ENCODE assay signal across 16 mouse cellular contexts in the genomic region with DNA sequence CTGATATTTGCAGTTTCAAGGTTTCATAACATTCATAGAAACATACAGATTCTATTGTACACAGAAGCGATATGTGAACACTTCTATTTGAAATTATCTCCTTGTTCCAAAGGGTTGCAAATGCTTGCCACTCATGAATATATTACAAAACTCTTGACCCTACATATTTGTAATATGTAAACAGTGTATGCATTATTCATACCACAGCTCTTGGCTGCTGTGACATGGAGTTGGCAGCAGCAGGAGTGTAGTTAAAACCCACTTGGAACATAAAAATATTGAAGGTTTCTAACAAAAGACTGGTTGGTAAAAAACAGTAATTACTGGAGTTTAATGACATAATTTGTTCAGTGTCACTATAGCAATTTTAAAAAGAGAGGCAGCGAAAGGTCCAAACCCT.
"Had no signal": no experiment of that assay in that cellular context is flagged by ENCODE, and none has a peak within 500 bp of the region (broad histone marks: within the 10 kb centered on the region; RNA-seq: fewer than 3 reads in every experiment).

No protein-coding gene starts in this region.

- ATAC-seq: liver, postnatal 0 days; midbrain, embryonic 13.5 days; midbrain, embryonic 15.5 days had no signal

- H3K4me3 ChIP-seq: liver, embryonic 13.5 days; liver, embryonic 15.5 days; megakaryocyte, embryonic 14.5 days; midbrain, embryonic 13.5 days; midbrain, embryonic 15.5 days; neural tube, embryonic 12.5 days; stomach, embryonic 15.5 days had no signal

- DNase-seq: liver; liver, embryonic 13.5 days; liver, postnatal 0 days; lung, postnatal 10 days; right cerebral cortex, postnatal 14 days; thymus, adult 2 months; thymus, postnatal 25 days had no signal

- H3K9ac ChIP-seq: liver, embryonic 13.5 days; liver, embryonic 15.5 days; liver, postnatal 0 days; midbrain, embryonic 13.5 days; midbrain, embryonic 15.5 days; neural tube, embryonic 12.5 days; stomach, embryonic 15.5 days had no signal

- H3K4me2 ChIP-seq: liver, embryonic 11.5 days; liver, embryonic 13.5 days; liver, embryonic 15.5 days; midbrain, embryonic 11.5 days; midbrain, embryonic 13.5 days; midbrain, embryonic 15.5 days; neural tube, embryonic 12.5 days; stomach, embryonic 15.5 days had no signal

- H3K27ac ChIP-seq: liver, embryonic 13.5 days; liver, embryonic 15.5 days; macrophage; midbrain, embryonic 13.5 days; midbrain, embryonic 15.5 days; neural tube, embryonic 12.5 days; stomach, embryonic 15.5 days had no signal

- H3K36me3 ChIP-seq: liver, embryonic 13.5 days; liver, embryonic 15.5 days; midbrain, embryonic 13.5 days; midbrain, embryonic 15.5 days; neural tube, embryonic 12.5 days; stomach, embryonic 15.5 days had no signal

- H3K9me3 ChIP-seq: liver, embryonic 13.5 days; liver, embryonic 15.5 days; megakaryocyte, embryonic 14.5 days; midbrain, embryonic 13.5 days; midbrain, embryonic 15.5 days; neural tube, embryonic 12.5 days; stomach, embryonic 15.5 days had no signal

- H3K27me3 ChIP-seq: liver, embryonic 13.5 days; liver, embryonic 15.5 days; megakaryocyte, embryonic 14.5 days; midbrain, embryonic 13.5 days; midbrain, embryonic 15.5 days; neural tube, embryonic 12.5 days; stomach, embryonic 15.5 days had no signal

- H3K4me1 ChIP-seq: liver, embryonic 13.5 days; liver, embryonic 15.5 days; midbrain, embryonic 13.5 days; midbrain, embryonic 15.5 days; neural tube, embryonic 12.5 days; stomach, embryonic 15.5 days had no signal
